Mouse (Mus musculus) hindbrain, embryonic 12.5 days (tissue): Measurements from ENCODE around the gene Olfr33. TPM values are rescaled to one million over a fixed set of nuclear protein-coding genes. Genes with fewer than 3 reads are reported as not detected.

Source experiments
- ATAC-seq: fragments of 200-750 bp; cut with Nextera tagmentation; 2 replicates; pipeline ENCODE4 v1.8.0; 2017; ENCODE audit warnings: moderate TSS enrichment; ENCODE audit not compliant: low FRiP score
- H3K27ac ChIP-seq: fragments of 300-500 bp; sonication (generic); 2 replicates; pipeline ENCODE4 v1.5.1; 2016; ENCODE audit warnings: mild to moderate bottlenecking
- H3K27me3 ChIP-seq: fragments of 300-500 bp; sonication (generic); 2 replicates; pipeline ENCODE4 v1.6.1; 2016; ENCODE audit warnings: mild to moderate bottlenecking
- H3K36me3 ChIP-seq: fragments of 300-500 bp; sonication (generic); 2 replicates; pipeline ENCODE4 v1.6.1; 2016; ENCODE audit warnings: mild to moderate bottlenecking
- H3K4me1 ChIP-seq: fragments of 300-500 bp; sonication (generic); 2 replicates; pipeline ENCODE4 v1.6.1; 2016
- H3K4me2 ChIP-seq: fragments of 300-500 bp; sonication (generic); replicated peaks from 2 replicates; pipeline ENCODE4 v1.6.1; 2016; ENCODE audit warnings: mild to moderate bottlenecking
- H3K4me3 ChIP-seq: fragments of 300-500 bp; sonication (generic); 2 replicates; pipeline ENCODE4 v1.5.1; 2016; ENCODE audit warnings: mild to moderate bottlenecking
- H3K9ac ChIP-seq: fragments of 300-500 bp; sonication (generic); 2 replicates; pipeline ENCODE4 v1.6.1; 2016; ENCODE audit warnings: mild to moderate bottlenecking, moderate library complexity
- H3K9me3 ChIP-seq: fragments of 300-500 bp; sonication (generic); replicated peaks from 2 replicates; pipeline ENCODE4 v1.6.1; 2016; ENCODE audit warnings: mild to moderate bottlenecking
- WGBS: fragments of 180-500 bp; shearing (Covaris S2); methylation state at CpG from one replicate; pipeline ENCODE4 v1.1.7; 2016; 5-methylcytosine and 5-hydroxymethylcytosine counted together
- polyA plus RNA-seq: library from polyadenylated mRNA; unstranded; fragments of >200 nt; fragmentation: Nextera tagmentation; extraction: Ambion mirVana; gene quantifications from 2 replicates; pipeline ENCODE4 v1.2.1, GENCODE M21; 2016

Gene Olfr33
- polyA plus RNA-seq, 1 experiment from 2014 or later, result not detected

GRCm38 (mm10) chr7:102665378-102665777 lies 53.5 kb downstream of the Olfr33 start:
- 37% methylated on average over 2 of the region's 2 CpGs for WGBS
- Histone ChIP-seq H3K4me2 (no peak overlapping the region), H3K4me1 (no peaks in the 10 kb centered on the region), H3K36me3 (no peaks in the 10 kb centered on the region), H3K9ac (no peak overlapping the region), H3K27me3 (no peaks in the 10 kb centered on the region), H3K9me3 (no peaks in the 10 kb centered on the region), H3K27ac (no peak overlapping the region), H3K4me3 (no peak overlapping the region)
- ATAC-seq, result no peak

GRCm38 (mm10) chr7:102664599-102664998 lies 54.3 kb downstream of the Olfr33 start, which contains the start of gene Olfr556:
TSS of gene Olfr556 (plus strand) at chr7:102664899.
- ATAC-seq, result no peak
- no peak within 1 kb of the TSS for H3K4me2 ChIP-seq
- H3K4me1 ChIP-seq, result no peaks in the 10 kb centered on the region
- no peaks in the 10 kb centered on the region for H3K27me3 ChIP-seq
- WGBS, result 45% methylated on average over 3 of the region's 3 CpGs
- no peaks in the 10 kb centered on the region for H3K36me3 ChIP-seq
- H3K9ac ChIP-seq, result no peak within 1 kb of the TSS
- no peaks in the 10 kb centered on the region for H3K9me3 ChIP-seq
- no peak within 1 kb of the TSS for H3K4me3 ChIP-seq
- H3K27ac ChIP-seq, result no peak within 1 kb of the TSS

Other genes starting within 250 kb of the Olfr33 start
- gene Olfr543, start 237.4 kb downstream of the Olfr33 start, polyA plus RNA-seq, result 0.31 and 0.55 TPM in 2 replicates
- gene Olfr544, start 230.8 kb downstream of the Olfr33 start, polyA plus RNA-seq, result 0.15 and 0.20 TPM in 2 replicates
- gene Olfr545, start 219.5 kb downstream of the Olfr33 start, polyA plus RNA-seq, result 0.17 and 0.22 TPM in 2 replicates
- gene Olfr547, start 184.3 kb downstream of the Olfr33 start, polyA plus RNA-seq, result not detected in 2 replicates
- not detected in 2 replicates for gene Olfr548-ps1, start 178.2 kb downstream of the Olfr33 start, polyA plus RNA-seq
- gene Olfr549, start 169.2 kb downstream of the Olfr33 start, polyA plus RNA-seq, result not detected in 2 replicates
- 0.26 and 0.41 TPM in 2 replicates for gene Trim21, start 153.6 kb downstream of the Olfr33 start, polyA plus RNA-seq
- gene Olfr550, start 147.6 kb downstream of the Olfr33 start, polyA plus RNA-seq, result not detected in 2 replicates
- not detected in 2 replicates for gene Olfr551, start 127.2 kb downstream of the Olfr33 start, polyA plus RNA-seq
- not detected in 2 replicates for gene Olfr552, start 121.3 kb downstream of the Olfr33 start, polyA plus RNA-seq
- not detected in 2 replicates for gene Olfr553, start 100.9 kb downstream of the Olfr33 start, polyA plus RNA-seq
- gene Olfr554, start 80.6 kb downstream of the Olfr33 start, polyA plus RNA-seq, result not detected in 2 replicates
- gene Olfr555, start 60.2 kb downstream of the Olfr33 start, polyA plus RNA-seq, result not detected in 2 replicates
- gene Olfr556, start 54.2 kb downstream of the Olfr33 start, polyA plus RNA-seq, result not detected in 2 replicates
- 9.6 and 12.5 TPM in 2 replicates for gene Trim68, start 31.7 kb downstream of the Olfr33 start, polyA plus RNA-seq
- not detected in 2 replicates for gene Olfr557, start 23.2 kb downstream of the Olfr33 start, polyA plus RNA-seq
- 0.18 and 0.48 TPM in 2 replicates for gene Olfr558, start 16.9 kb downstream of the Olfr33 start, polyA plus RNA-seq
- gene Olfr559, start 8.4 kb upstream of the Olfr33 start, polyA plus RNA-seq, result not detected in 2 replicates
- gene Olfr560, start 40.3 kb upstream of the Olfr33 start, polyA plus RNA-seq, result not detected in 2 replicates
- gene Olfr78, start 40.4 kb upstream of the Olfr33 start, polyA plus RNA-seq, result 0.10 and 0.13 TPM in 2 replicates
- gene Olfr561, start 52.2 kb upstream of the Olfr33 start, polyA plus RNA-seq, result not detected in 2 replicates
- gene Olfr564, start 84.4 kb upstream of the Olfr33 start, polyA plus RNA-seq, result not detected in 2 replicates
- gene Olfr566, start 139.7 kb upstream of the Olfr33 start, polyA plus RNA-seq, result not detected in 2 replicates
- gene Olfr568, start 158.1 kb upstream of the Olfr33 start, polyA plus RNA-seq, result not detected in 2 replicates
- not detected in 2 replicates for gene Olfr569, start 171.8 kb upstream of the Olfr33 start, polyA plus RNA-seq
- not detected in 2 replicates for gene Olfr570, start 175.5 kb upstream of the Olfr33 start, polyA plus RNA-seq
- gene Olfr571, start 198.5 kb upstream of the Olfr33 start, polyA plus RNA-seq, result not detected in 2 replicates
- gene Olfr572, start 205.3 kb upstream of the Olfr33 start, polyA plus RNA-seq, result not detected in 2 replicates
- gene Olfr573-ps1, start 223.5 kb upstream of the Olfr33 start, polyA plus RNA-seq, result not detected in 2 replicates
- gene Olfr574, start 229.4 kb upstream of the Olfr33 start, polyA plus RNA-seq, result not detected in 2 replicates
- gene Olfr575, start 239.7 kb upstream of the Olfr33 start, polyA plus RNA-seq, result not detected in 2 replicates
- not detected in 2 replicates for gene Olfr576, start 243.6 kb upstream of the Olfr33 start, polyA plus RNA-seq